Mouse (Mus musculus) inflammation-experienced regulatory T-cells, adult 6 months (primary cell): ENCODE data around the gene Tmem47. TPM values are rescaled to one million over a fixed set of nuclear protein-coding genes. Genes with fewer than 3 reads are reported as not detected.

Experiments
- ATAC-seq: one replicate; pipeline ENCODE4 v1.8.0; 2017
- polyA plus RNA-seq, 3 experiments: library from polyadenylated mRNA; unstranded; fragments of 100-300 nt; shearing (Covaris generic); gene quantifications; one replicate each; pipeline ENCODE4 v1.2.1; 2017

Tmem47 gene
- polyA plus RNA-seq, result not detected

- ATAC-seq, result no peak
Observed at GRCm38 (mm10) chrX:81070210-81070803, at the start of gene Tmem47. Tmem47 (plus strand) TSS chrX:81070698.

- ATAC-seq, result no peak
Observed at GRCm38 (mm10) chrX:81070804-81071461, 435 bp downstream of the Tmem47 start.

GRCm38 (mm10) chrX:81071746-81072640 is 1.5 kb downstream of the Tmem47 start:
- ATAC-seq, result no peak

GRCm38 (mm10) chrX:81072651-81073050 is 2.2 kb downstream of the Tmem47 start:
- no peak for ATAC-seq

GRCm38 (mm10) chrX:81073834-81074233 is 3.3 kb downstream of the Tmem47 start:
- ATAC-seq, result no peak

GRCm38 (mm10) chrX:81078522-81078921 is 8.0 kb downstream of the Tmem47 start:
- no peak for ATAC-seq

GRCm38 (mm10) chrX:81080996-81081395 is 10.5 kb downstream of the Tmem47 start:
- no peak for ATAC-seq

- no peak for ATAC-seq
Observed at GRCm38 (mm10) chrX:81085025-81085752, 14.7 kb downstream of the Tmem47 start.

GRCm38 (mm10) chrX:81147416-81147815 is 76.9 kb downstream of the Tmem47 start:
- ATAC-seq, result no peak
